20 mouse cellular contexts compared by ENCODE assay signal in genomic region chr5:81124483-81124882, GRCm38 (mm10).
DNase-seq lines count a peak whose midpoint lies in the region; TF ChIP-seq lines count a peak whose summit lies in the region.
"Had no signal": no experiment of that assay in that cellular context is flagged by ENCODE, and none has a peak within 500 bp of the region (broad histone marks: within the 10 kb centered on the region; RNA-seq: fewer than 3 reads in every experiment).

No protein-coding gene starts in this region.

- peak; percentile 16 for DNase-seq in embryo, embryonic 11 days
- DNase-seq in embryo, embryonic 10 days (ENCODE audit: low spot score) = no peak
- peak; percentile 17 for DNase-seq in retina, embryonic 14.5 days (ENCODE audit: low spot score)
- no peak for DNase-seq in retina, postnatal 1 day
- peak; percentile 24 for DNase-seq in brain, embryonic 14.5 days (ENCODE audit: low read depth)
- peak; percentile 41 for DNase-seq in mesoderm, embryonic 11.5 days (ENCODE audit: low read depth, low spot score)
- DNase-seq in thymus, postnatal 0 days (ENCODE audit: low spot score) = no peak
- DNase-seq in thymus, adult 18-20 months = no peak
- DNase-seq: adrenal gland, adult 8-10 months; adrenal gland, postnatal 25 days; B cell, adult 2 months; cerebellum, adult 11 months; cerebellum, adult 2 months; cerebellum, adult 9-11 months; cerebellum, postnatal 25 days; gastrocnemius, postnatal 10 days; gastrocnemius, postnatal 36 days; heart, adult 2 months; heart, postnatal 14 days; heart, postnatal 4 days had no signal

- no peak for TF ChIP-seq CTCF in brain, embryonic 14.5 days (IDR thresholded peaks at IDR 0.05; ENCODE audit: borderline replicate concordance, extremely low read depth, insufficient read depth, insufficient read length)

- TF ChIP-seq POLR2A in brain, embryonic 14.5 days (IDR thresholded peaks at IDR 0.05; ENCODE audit: borderline replicate concordance, extremely low read depth, insufficient read depth, insufficient read length, poor library complexity, severe bottlenecking) = no peak

Comparison
In these comparisons a context has a peak if more than half of its experiments do, and no peak if none do; other contexts are left out.
1. DNase-seq: peak in embryo, embryonic 11 days (single experiment), retina, embryonic 14.5 days (single experiment), brain, embryonic 14.5 days (single experiment) and mesoderm, embryonic 11.5 days (single experiment); none in embryo, embryonic 10 days (single experiment), retina, postnatal 1 day (single experiment), thymus, postnatal 0 days (single experiment) and thymus, adult 18-20 months (0 of 2).